Mouse (Mus musculus): ENCODE measurements around the gene Akap2. TPM values are rescaled to one million over a fixed set of nuclear protein-coding genes. Genes with fewer than 3 reads are reported as not detected.

The Akap2 gene
- total and polyA plus RNA-seq, 3 experiments, result 0.05 TPM; not detected in 2

DNA sequence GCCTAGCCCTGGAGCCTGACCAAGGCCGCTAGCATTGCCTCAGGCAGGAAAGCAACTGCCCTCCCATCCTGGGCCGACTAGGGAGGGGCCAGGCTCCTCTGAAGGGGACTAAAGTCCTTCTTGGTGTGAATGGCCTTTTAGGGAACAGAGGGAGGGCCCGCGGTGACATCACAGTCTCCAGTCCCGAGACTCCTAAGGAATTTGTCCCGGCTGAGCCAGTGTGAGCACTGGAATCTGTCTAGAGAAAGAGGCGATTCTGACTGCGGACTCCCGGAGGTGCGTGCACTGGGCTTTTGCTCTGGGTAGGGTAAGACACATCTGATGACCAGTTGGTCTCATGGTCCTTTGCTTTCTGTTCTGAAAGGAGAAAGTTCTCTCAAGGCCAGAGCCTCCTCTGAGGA, 127.6 kb downstream of the Akap2 start:
- no peaks in the 10 kb centered on the region for H3K4me1 ChIP-seq (ENCODE audit: insufficient read depth, low read depth, low read length)
- no peak overlapping the region for H3K4me3 ChIP-seq (ENCODE audit: low read depth, low read length)
- no peak for ATAC-seq (ENCODE audit: extremely low read depth, insufficient number of reproducible peaks, low FRiP score, poor library complexity, severe bottlenecking)
- H3K36me3 ChIP-seq (replicated peaks), result no peaks in the 10 kb centered on the region
- no peaks in the 10 kb centered on the region for H3K27me3 ChIP-seq (ENCODE audit: insufficient read depth, low read length)
- TF ChIP-seq POLR2AphosphoS5 (IDR thresholded peaks at IDR 0.05; ENCODE audit: insufficient replicate concordance, low read depth, low read length) (no peak), GATA1 (IDR thresholded peaks at IDR 0.05; ENCODE audit: borderline replicate concordance, low read length) (no peak), GATA2 (IDR thresholded peaks at IDR 0.05; ENCODE audit: borderline replicate concordance, low read depth, low read length) (no peak), TAL1 (conservative IDR thresholded peaks at IDR 0.05; ENCODE audit: low read depth, low read length) (no peak), CTCF (IDR thresholded peaks at IDR 0.05; ENCODE audit: low read depth, low read length) (no peak)
- no peak for DNase-seq (ENCODE audit: low spot score)
- H3K9me3 ChIP-seq (replicated peaks), result peaks cover 57% of the 10 kb centered on the region

GRCm38 (mm10) chr4:57845541-57846210, 128.2 kb downstream of the Akap2 start:
- TF ChIP-seq GATA2 (IDR thresholded peaks at IDR 0.05; ENCODE audit: borderline replicate concordance, low read depth, low read length), result no peak
- no peak for TF ChIP-seq GATA1 (IDR thresholded peaks at IDR 0.05; ENCODE audit: borderline replicate concordance, low read length)
- TF ChIP-seq CTCF (IDR thresholded peaks at IDR 0.05; ENCODE audit: low read depth, low read length), result no peak
- no peak for TF ChIP-seq POLR2AphosphoS5 (IDR thresholded peaks at IDR 0.05; ENCODE audit: insufficient replicate concordance, low read depth, low read length)
- TF ChIP-seq TAL1 (conservative IDR thresholded peaks at IDR 0.05; ENCODE audit: low read depth, low read length), result no peak
- peaks cover 56% of the 10 kb centered on the region for H3K9me3 ChIP-seq (replicated peaks)
- no peak for DNase-seq (ENCODE audit: low spot score)
- H3K4me1 ChIP-seq (ENCODE audit: insufficient read depth, low read depth, low read length), result no peaks in the 10 kb centered on the region
- no peaks in the 10 kb centered on the region for H3K27me3 ChIP-seq (ENCODE audit: insufficient read depth, low read length)
- no peak overlapping the region for H3K4me3 ChIP-seq (ENCODE audit: low read depth, low read length)
- no peak for ATAC-seq (ENCODE audit: extremely low read depth, insufficient number of reproducible peaks, low FRiP score, poor library complexity, severe bottlenecking)
- no peaks in the 10 kb centered on the region for H3K36me3 ChIP-seq (replicated peaks)

DNA sequence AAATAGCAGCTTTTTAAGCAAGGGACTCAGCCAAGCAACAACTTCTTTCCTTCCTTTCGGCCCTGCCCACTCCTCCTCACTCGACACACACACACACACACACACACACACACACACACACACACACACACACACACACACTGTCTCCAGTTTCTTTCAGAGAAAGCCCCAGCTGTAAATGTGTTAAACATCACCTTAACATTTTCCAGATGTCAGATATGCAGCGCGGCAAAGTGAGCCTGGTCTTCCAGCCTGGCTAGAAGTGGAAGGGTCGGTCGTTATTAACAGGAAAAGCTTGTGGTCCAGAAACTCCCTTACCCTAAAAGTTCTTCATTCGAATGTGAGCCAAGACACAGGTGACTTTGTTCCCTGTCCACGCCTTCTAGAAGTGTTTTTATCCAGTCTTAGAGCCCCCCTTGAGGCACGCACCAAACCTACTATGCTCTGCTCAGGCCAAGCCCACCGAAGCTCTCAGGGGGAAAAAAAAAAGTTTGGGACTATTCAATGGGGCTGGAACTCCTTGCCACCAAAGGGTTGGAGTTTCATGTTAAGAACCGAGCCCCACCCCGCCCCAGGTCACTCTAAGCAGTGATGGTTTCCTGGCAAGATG, 129.0 kb downstream of the Akap2 start:
- no peak overlapping the region for H3K4me3 ChIP-seq (ENCODE audit: low read depth, low read length)
- TF ChIP-seq CTCF (IDR thresholded peaks at IDR 0.05; ENCODE audit: low read depth, low read length) (no peak), TAL1 (conservative IDR thresholded peaks at IDR 0.05; ENCODE audit: low read depth, low read length) (no peak)

GRCm38 (mm10) chr4:57846991-57847422, 129.6 kb downstream of the Akap2 start:
- no peak for TF ChIP-seq GATA1 (IDR thresholded peaks at IDR 0.05; ENCODE audit: borderline replicate concordance, low read length)
- TF ChIP-seq CTCF (IDR thresholded peaks at IDR 0.05; ENCODE audit: low read depth, low read length), result no peak
- Histone ChIP-seq H3K9me3 (replicated peaks) (peaks cover 51% of the 10 kb centered on the region), H3K36me3 (replicated peaks) (no peaks in the 10 kb centered on the region), H3K27me3 (ENCODE audit: insufficient read depth, low read length) (no peaks in the 10 kb centered on the region), H3K4me1 (ENCODE audit: insufficient read depth, low read depth, low read length) (no peaks in the 10 kb centered on the region), H3K4me3 (ENCODE audit: low read depth, low read length) (no peak overlapping the region)
- ATAC-seq (ENCODE audit: extremely low read depth, insufficient number of reproducible peaks, low FRiP score, poor library complexity, severe bottlenecking) (no peak), DNase-seq (ENCODE audit: low spot score) (no peak)

More for the DNA sequence above, 129.0 kb downstream of the Akap2 start:
- Histone ChIP-seq H3K27me3 (ENCODE audit: insufficient read depth, low read length) (no peaks in the 10 kb centered on the region), H3K9me3 (replicated peaks) (peaks cover 55% of the 10 kb centered on the region), H3K36me3 (replicated peaks) (no peaks in the 10 kb centered on the region), H3K4me1 (ENCODE audit: insufficient read depth, low read depth, low read length) (no peaks in the 10 kb centered on the region)
- DNase-seq (ENCODE audit: low spot score) (no peak), ATAC-seq (ENCODE audit: extremely low read depth, insufficient number of reproducible peaks, low FRiP score, poor library complexity, severe bottlenecking) (no peak)

DNA sequence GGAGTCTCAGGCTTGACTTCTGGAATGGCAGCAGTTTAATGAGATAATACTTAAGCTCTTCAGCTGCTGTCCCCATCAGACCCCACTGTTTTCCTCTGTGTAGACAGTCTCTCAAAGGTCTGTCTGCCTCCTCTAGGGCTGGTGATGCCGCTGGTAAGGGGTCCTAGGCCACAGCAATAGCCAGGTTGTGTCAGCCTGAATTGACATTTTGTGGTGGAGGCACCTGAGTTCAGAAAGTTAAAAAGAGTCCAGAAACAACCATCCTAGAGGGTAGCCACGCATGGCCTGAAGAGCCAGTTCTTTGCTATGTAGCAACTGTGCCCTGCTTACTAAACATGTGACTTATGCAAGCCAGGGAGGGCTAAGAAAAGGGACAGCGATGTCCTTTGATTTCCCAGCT, 130.2 kb downstream of the Akap2 start:
- TF ChIP-seq CTCF (IDR thresholded peaks at IDR 0.05; ENCODE audit: low read depth, low read length) (no peak), TAL1 (conservative IDR thresholded peaks at IDR 0.05; ENCODE audit: low read depth, low read length) (no peak), GATA1 (IDR thresholded peaks at IDR 0.05; ENCODE audit: borderline replicate concordance, low read length) (no peak), GATA2 (IDR thresholded peaks at IDR 0.05; ENCODE audit: borderline replicate concordance, low read depth, low read length) (no peak), POLR2AphosphoS5 (IDR thresholded peaks at IDR 0.05; ENCODE audit: insufficient replicate concordance, low read depth, low read length) (no peak)
- DNase-seq (ENCODE audit: low spot score) (no peak), ATAC-seq (ENCODE audit: extremely low read depth, insufficient number of reproducible peaks, low FRiP score, poor library complexity, severe bottlenecking) (no peak)
- Histone ChIP-seq H3K27me3 (ENCODE audit: insufficient read depth, low read length) (no peaks in the 10 kb centered on the region), H3K36me3 (replicated peaks) (no peaks in the 10 kb centered on the region), H3K4me1 (ENCODE audit: insufficient read depth, low read depth, low read length) (no peaks in the 10 kb centered on the region), H3K4me3 (ENCODE audit: low read depth, low read length) (no peak overlapping the region), H3K9me3 (replicated peaks) (peaks cover 46% of the 10 kb centered on the region)

GRCm38 (mm10) chr4:57849465-57849864, 132.0 kb downstream of the Akap2 start:
- DNase-seq (ENCODE audit: low spot score) (no peak), ATAC-seq (ENCODE audit: extremely low read depth, insufficient number of reproducible peaks, low FRiP score, poor library complexity, severe bottlenecking) (no peak)
- Histone ChIP-seq H3K9me3 (replicated peaks) (peaks cover 43% of the 10 kb centered on the region), H3K4me3 (ENCODE audit: low read depth, low read length) (no peak overlapping the region), H3K27me3 (ENCODE audit: insufficient read depth, low read length) (no peaks in the 10 kb centered on the region), H3K4me1 (ENCODE audit: insufficient read depth, low read depth, low read length) (no peaks in the 10 kb centered on the region), H3K36me3 (replicated peaks) (no peaks in the 10 kb centered on the region)
- TF ChIP-seq POLR2AphosphoS5 (IDR thresholded peaks at IDR 0.05; ENCODE audit: insufficient replicate concordance, low read depth, low read length), result no peak
- no peak for TF ChIP-seq CTCF (IDR thresholded peaks at IDR 0.05; ENCODE audit: low read depth, low read length)
- no peak for TF ChIP-seq GATA2 (IDR thresholded peaks at IDR 0.05; ENCODE audit: borderline replicate concordance, low read depth, low read length)
- TF ChIP-seq TAL1 (conservative IDR thresholded peaks at IDR 0.05; ENCODE audit: low read depth, low read length), result no peak
- TF ChIP-seq GATA1 (IDR thresholded peaks at IDR 0.05; ENCODE audit: borderline replicate concordance, low read length), result no peak
